Mouse (Mus musculus) R1 (cell line): Measurements from ENCODE around the gene Nphs1.
A peak's percentile ranks its signal among the peaks of the same experiment; 100 is the strongest.

Experiments
- DNase-seq: peaks from one replicate; pipeline ENCODE4 v3.0.0-alpha.2; 2018; ENCODE audit warnings: low read depth, low spot score

The Nphs1 gene

GRCm38 (mm10) chr7:30457629-30458330 lies at the start of gene Nphs1, which contains the start of gene Kirrel2:
TSS of gene Nphs1 (plus strand) at chr7:30458315.
TSS of gene Kirrel2 (minus strand) at chr7:30457690.
- DNase-seq = peak; percentile 57

DNA sequence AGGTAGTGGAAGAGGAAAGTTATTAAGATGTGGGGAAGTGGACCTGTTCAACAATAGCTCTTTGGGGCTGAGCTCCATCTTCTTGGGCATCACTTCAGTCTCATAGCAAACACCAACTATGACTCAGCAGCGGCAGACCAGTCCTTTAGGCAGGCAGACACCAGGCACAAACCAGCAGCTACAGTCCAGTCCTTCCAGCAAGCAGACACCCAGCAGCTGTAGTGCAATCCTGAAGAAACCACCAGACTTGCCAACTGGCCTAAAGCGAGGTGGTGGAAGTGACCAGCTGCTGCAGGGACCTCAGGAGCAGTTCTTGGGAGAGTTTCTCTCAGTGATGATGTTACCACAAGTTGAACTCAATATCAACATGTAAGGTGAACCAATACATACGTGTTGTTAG lies 49.5 kb upstream of the Nphs1 start:
- DNase-seq = no peak

DNA sequence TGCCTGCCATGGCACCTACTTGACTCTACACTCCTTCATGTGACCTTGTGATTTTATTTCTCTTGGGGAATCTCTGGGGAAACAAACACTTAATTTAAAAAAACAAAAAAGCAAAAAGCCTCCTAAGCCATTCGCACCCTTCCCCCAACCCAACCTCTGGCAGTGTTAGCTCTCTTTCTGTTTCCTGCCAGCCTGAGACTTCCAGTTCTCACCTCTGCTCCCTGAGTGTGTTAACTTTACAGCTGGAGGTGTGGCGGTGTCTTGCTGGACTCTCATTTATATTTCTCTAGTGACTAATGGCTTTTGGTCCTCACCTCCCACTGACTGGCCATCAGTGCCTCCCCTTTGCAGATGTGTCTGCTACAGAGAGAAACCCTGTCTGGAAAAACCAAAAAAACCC lies 48.3 kb upstream of the Nphs1 start:
- no peak for DNase-seq

DNA sequence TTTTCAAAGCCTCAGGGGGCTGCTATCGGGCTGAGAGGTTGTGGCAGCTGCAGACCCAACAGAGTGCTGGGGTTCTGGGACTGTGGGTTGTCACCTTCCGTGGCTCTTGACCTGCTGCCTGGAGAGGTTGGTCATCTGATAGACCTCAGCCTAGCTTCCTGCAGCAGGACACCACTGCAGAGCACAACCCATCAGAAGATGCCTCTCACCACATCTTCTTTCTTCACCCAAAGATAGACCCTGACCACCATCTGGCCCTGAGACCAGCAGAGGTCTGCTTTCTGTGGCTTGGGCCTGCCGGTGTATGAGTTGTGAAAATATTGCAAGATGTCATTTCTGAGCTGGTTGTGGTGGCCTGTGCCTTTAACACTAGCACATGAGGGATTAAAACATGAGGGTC lies 47.1 kb upstream of the Nphs1 start:
- DNase-seq = no peak

DNA sequence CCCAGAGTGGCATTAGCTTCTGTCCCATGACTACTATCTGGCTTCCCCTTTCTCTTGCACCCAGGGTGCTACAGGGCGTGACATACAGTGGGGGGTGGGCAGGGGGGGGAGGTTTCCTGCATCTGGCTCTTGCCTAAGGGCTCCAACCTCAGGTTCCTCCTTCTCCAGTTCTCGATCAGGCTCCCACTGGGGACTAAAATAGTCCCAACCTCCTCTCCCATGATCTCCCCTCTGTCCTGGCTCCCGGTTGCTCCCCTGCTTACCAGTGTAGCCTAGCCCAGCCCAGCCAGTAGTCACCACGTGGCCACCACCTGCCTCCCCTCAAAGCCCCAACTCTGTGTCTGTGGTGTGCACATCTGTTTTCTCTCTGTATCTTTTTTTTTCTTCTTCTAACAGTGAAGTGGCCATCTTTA lies 45.4 kb upstream of the Nphs1 start:
- DNase-seq = no peak

- DNase-seq = no peak
These were observed 44.5 kb upstream of the Nphs1 start, which contains the start of gene Tyrobp for GRCm38 (mm10) chr7:30413596-30413995. TSS of gene Tyrobp (plus strand) at chr7:30413760.

GRCm38 (mm10) chr7:30417856-30418255 lies 40.3 kb upstream of the Nphs1 start:
- no peak for DNase-seq

DNA sequence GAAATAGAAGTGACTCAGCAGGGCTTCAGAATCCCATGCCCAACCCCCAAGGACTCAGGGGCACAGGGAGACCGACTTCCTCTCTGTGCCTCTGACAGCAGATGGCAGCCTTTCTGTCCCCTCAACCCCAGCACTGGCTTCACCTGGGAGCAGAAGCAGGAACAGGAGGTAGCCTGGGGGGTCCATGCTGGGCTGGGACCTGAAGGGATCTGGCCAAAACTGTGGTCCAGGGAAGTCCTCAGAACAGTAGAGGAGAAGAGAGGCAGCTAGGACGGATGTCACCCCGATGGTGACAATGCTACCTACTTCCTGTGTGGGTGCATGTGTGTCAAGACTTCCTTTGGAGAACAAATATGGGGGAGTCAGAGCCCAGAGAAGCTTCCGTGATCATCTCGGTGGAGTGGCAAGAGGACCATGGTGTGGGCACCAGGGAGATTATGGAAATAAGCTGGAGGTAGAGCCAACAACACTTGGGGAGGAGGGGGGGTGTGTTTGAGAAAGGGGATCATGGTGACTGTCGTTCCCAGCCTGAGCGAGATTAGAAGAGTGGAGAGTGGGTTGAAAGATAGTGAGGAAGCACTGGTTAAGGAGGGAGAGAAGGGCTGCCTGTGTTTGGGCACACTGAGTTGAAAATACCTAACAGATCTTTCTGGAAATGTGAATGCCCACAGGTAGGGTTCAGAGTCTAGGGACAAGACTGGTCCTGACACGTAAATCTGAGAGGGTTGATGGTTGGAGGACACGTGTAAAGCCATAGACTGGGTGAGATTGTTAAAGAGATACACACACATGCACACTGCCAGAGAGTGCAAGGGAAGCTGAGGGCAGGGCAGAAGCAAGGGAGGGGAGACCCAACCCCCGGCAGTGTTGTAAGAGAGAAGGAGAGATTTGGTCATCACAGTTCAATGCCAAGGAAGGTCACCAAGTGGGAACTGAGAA lies 38.3 kb upstream of the Nphs1 start, which contains the start of gene Hcst:
Gene Hcst (minus strand): TSS at position 294 of the 939 bp plus-strand sequence.
- DNase-seq = no peak

DNA sequence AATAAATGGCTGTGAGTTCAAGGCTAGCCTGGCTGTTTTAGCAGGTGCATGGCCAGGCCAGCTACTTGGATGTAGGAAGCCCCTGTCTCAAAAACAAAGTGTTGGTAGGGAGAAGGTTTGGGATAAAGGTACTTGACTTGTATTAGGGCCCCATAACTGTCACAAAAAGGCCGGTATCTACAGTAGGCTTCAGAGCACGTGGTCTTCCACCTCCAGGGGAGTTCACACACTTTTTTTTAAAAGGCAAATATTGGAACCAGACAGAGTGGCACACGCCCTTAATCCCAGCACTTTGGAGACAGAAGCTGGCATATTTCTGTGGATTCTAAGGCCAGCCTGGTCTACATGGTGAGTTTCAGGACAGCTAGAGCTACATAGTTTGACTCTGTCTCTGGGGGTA lies 37.4 kb upstream of the Nphs1 start:
- DNase-seq = no peak

DNA sequence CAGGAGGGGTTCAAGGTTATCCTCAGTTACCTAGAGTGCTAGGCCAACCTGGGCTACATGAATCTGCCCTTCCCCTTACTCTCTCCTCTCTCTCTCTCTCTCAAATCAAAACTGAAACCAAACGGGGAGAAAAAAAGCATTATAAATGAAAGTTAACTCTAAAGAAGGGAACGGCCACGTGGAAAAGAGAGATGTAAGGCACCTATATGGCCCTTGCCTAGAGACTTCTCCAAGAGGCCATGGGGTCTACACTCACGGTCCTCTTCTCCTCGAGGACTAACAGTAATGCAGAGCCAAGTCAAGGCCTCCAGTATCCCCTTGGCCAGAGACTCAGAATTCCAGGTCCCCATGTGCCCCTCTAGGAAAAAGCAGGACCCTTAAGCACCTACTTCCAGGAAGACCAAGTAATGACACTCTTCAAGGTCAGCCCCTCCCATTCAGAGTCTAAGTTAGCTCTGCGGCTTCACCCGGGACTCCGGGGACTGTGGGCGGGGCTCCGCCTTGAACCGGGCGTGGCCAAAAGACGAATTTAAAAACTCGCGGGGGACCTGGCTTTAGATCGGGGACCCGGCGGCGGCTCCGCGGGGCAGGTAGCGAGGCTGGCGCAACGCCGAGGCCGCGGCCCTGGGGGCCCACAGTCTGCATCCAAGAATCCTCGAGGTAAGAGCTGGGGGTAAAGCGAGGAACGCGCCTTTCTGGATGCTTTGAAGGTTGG lies 36.8 kb upstream of the Nphs1 start, which contains the start of gene Nfkbid:
Gene Nfkbid (plus strand): TSS at position 558 of the 715 bp plus-strand sequence.
- peak; percentile 89 for DNase-seq

DNA sequence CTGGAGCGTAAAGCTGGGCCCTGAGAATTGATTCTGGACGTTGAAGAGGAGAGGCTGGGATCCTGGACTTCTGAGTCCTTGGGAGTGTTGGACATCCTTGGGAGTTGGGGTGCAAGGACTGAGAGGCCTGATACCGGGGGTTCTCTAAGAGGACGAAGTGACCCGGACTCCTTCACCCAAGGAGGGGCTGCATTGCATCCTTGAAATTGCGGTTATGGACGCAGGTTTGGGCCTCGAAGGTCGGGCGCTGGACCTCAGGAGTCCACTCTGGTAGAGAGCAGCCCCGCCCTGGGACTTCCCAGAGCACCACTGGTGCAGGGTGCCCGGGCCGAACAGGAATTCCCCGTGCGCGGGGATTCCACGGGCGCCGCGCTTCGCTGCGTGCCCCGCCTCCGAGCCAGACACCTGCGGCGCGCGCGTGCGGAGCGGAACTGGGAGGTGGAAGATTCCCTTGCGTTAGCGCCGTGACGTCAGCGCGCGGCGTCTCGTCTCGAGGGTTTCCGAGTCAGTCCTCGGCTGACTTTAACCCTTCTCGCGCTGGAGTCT lies 36.2 kb upstream of the Nphs1 start:
- DNase-seq = peak; percentile 93

DNA sequence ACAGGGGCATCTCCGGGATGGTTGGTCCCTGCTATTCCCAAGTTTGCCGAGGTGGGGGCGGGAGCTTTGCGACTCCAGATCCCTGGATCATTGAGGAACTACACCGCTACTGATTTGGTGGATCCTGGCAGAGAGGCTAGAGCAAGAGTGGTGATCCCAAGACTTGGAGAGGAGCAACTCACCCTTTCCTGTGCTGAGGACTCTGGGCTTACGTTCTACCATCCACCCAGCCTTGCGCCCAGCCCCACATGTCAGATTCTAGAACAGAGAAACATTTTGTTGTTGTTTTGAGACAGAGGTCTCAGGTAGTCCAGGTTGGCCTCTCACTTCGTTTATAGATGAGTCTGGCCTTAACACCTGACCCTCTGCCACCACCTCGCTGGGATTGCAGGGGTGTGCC lies 35.6 kb upstream of the Nphs1 start:
- DNase-seq = no peak

DNA sequence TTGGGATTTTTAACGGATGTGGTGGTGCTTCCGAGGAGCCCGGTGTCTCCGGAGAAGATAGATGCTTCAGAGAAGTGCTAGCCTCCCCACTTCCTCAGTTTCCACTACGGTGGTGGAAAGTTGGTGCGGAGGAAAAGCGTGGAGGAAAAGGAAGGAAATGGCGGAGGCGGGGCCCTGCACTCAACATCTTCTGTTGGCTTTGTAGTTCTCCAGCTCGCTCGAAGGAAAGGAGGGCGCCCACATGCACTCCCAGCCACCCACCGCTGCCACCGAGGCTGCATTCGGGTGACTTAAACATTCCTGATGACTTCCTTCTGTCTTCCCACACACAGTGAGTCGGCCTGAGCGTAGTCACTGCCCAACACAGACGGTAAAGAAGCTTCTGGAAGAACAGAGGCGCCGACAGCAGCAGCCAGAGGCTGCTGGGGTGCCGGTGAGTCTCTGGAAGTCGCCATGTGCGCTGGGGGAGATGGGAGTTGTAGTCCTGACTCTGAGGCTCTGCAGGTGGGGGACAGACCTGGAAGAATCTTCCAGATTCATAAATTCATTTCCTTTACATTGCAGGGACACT lies 35.0 kb upstream of the Nphs1 start:
- no peak for DNase-seq

GRCm38 (mm10) chr7:30429327-30429726 lies 28.8 kb upstream of the Nphs1 start:
- DNase-seq = no peak

DNA sequence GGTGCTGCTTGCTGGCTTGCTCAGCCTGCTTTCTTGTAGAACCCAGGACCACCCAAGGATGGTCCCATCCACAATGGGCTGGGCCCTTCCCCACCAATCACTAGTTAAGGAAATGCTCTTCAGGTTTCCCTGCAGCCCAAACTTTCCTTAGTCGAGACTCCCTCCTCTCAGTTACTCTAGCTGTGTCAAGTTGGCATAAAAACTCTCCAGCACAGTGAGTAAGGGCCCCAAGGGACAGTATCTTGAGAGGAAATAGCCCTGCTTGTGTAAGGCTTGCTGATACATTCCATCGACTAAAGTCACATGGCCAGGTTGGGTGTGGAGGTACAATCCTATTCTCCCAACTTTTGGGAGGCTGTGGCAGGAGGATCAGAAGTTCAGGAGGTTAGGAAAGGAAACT lies 27.9 kb upstream of the Nphs1 start:
- no peak for DNase-seq

DNA sequence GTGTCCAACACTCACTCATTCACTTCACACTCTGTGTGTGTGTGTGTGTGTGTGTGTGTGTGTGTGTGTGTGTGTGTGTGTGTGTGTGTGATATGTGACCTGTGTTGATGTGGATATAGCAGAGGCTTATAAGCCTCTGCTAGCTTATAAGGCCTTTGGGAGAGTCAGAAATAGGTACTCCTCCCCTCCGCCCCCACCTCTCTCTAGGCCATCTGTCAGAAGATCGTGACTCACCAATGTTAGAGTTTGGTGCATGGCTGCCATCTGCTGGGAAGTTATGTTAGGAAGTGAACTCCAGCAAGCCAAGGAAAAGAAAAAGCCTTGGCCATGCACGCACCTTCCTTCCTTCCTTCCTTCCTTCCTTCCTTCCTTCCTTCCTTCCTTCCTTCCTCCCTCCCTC lies 26.3 kb upstream of the Nphs1 start:
- DNase-seq = peak; percentile 71

DNA sequence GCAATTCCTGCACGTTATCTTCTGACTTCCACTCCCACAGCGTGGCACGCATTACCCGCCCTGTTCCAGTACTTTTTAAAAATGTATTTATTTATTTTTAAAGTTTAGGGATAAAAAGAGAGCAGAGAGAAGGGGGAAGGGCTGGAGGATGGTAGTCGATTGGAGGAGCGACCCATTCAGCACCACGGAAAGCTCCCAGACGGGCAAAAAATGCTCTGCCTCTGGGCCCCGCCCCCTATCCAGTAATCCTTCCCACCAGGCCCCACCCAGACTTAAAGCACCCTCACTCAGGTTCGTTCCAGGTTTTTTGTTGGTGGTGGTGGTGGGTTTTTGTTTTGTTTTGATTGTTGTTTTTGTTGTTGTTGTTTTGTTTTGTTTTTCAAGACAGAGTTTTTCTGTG lies 23.9 kb upstream of the Nphs1 start:
- peak; percentile 88 for DNase-seq

DNA sequence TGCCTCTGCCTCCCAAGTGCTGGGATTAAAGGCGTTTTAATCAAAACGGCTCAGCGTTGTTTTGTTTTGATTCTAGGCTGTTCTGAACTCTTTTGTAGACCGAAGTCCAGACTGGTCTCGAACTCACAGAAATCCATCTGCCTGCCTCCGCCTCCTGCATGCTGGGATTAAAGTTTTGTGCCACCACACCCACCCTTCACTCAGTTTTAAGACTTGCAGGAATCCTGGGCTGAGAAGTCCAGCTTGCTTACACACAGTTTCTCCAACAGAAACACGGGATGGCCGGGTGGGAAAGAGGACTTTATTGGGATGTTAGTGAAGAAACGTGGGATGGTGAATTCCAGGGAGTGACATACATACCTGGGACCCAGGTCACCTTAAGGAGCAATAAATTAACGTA lies 23.4 kb upstream of the Nphs1 start:
- DNase-seq = peak; percentile 77

DNA sequence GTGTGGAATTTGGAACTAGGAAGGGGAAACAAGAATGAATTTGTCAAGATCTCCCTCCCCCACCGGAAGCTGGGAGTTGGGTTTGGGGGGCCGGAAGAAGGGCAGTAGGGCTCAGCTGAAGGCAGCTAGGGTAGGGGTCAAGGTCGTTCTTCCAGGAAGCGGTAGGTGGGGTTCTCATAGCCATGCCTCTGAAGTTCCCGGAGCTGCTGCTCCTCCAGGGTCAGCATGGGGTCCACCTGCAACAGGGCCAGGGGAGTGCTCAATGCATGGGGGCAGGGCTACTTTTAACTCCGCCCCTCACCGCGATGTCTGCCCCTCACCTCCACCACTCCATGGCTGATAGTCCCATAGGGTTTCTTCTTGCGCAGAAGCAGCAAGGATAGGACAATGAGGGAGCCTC lies 23.0 kb upstream of the Nphs1 start:
- DNase-seq = peak; percentile 95

- DNase-seq = peak; percentile 96
These were observed 21.2 kb upstream of the Nphs1 start for GRCm38 (mm10) chr7:30436879-30437278.

- peak; percentile 53 for DNase-seq
These were observed 18.4 kb upstream of the Nphs1 start for GRCm38 (mm10) chr7:30439734-30440133.
